Mouse (Mus musculus) brown adipose tissue, adult 24 weeks (tissue): ENCODE results near the gene Ssh3. TPM values are rescaled to one million over a fixed set of nuclear protein-coding genes. Genes with fewer than 3 reads are reported as not detected.

ENCODE experiments used
- H3K27ac ChIP-seq: fragments of 200-500 bp; replicated peaks from 2 replicates; pipeline ENCODE4 v1.5.1; 2012; ENCODE audit warnings: low read depth, mild to moderate bottlenecking, low read length
- H3K4me1 ChIP-seq: fragments of 200-500 bp; 2 replicates; pipeline ENCODE4 v1.6.1; 2012; ENCODE audit warnings: low read length, mixed read lengths; ENCODE audit not compliant: control insufficient read depth, insufficient read depth, insufficient read length
- H3K4me3 ChIP-seq: fragments of 200-500 bp; 2 replicates; pipeline ENCODE4 v1.5.1; 2012; ENCODE audit warnings: low read depth, mild to moderate bottlenecking, low read length, moderate library complexity; ENCODE audit not compliant: insufficient read depth
- polyA plus RNA-seq: library from polyadenylated mRNA; stranded (reverse); fragments of >200 nt; gene quantifications from 2 replicates; pipeline ENCODE4 v1.2.4, GENCODE M21; 2012; ENCODE audit not compliant: missing spikeins, insufficient read depth, insufficient read length

The Ssh3 gene
- polyA plus RNA-seq = 3.3 and 4.8 TPM in 2 replicates

- no peak within 1 kb of the TSS for H3K27ac ChIP-seq
These were observed at the start of gene Ssh3 for GRCm38 (mm10) chr19:4268566-4269361. Gene Ssh3, minus strand, starts transcription at chr19:4269180.

DNA sequence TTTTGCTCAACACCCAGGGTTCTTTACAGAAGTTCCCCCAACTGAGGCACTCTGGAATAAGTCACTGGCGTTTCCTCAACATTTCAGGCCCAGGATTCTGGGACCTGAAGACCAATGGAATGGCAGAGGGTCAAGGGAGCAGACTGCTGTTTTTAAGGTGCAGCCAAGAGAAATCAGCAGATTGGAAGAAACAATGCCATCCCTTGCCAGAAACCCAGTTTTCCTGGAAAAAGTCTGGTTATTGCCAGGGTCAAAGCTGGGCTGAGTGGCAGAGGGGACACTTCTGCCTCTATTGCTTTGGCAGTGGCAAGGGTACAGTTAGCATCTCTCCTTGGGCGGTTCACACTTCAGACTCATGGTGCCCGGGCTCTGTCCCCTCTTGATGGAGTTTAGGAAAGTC is 48.2 kb upstream of the Ssh3 start:
- Histone ChIP-seq H3K4me3 (no peak overlapping the region), H3K4me1 (no peaks in the 10 kb centered on the region), H3K27ac (no peak overlapping the region)

More at GRCm38 (mm10) chr19:4268566-4269361, at the start of gene Ssh3:
- Histone ChIP-seq H3K4me3 (peak within 1 kb of the TSS; percentile 85), H3K4me1 (no peaks in the 10 kb centered on the region)

DNA sequence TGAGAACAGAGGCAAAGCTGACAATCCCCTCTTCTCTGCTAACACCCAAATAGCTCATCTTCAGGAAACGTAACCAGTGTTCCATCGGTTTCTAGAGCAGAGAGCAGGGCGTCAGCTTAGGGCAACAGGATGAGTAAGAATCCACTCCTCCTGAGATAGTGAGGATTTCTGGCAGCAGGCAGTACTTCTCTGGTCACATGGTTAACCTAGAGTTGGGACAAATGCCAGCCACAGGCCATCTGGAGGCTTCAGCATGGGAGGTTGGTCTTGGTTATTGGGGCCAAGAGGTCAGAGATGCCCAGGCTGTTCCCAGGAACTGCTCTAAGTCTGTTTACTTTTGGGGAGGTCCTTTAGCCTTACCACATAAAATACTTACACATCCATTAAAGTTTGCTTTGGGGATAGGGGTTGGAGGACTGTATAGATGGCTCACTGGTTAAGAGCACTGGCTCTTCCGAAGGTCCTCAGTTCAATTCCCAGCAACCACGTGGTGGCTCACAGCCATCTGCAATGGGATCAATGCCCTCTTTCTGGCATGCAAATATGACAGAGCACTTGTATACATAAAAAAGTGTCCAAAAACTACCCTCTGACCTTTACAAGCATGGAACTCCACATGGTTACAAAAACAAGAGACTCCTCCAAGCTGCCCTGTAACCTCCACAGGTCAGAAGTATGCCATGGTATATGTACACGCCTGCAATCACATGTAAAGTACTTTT is 46.4 kb upstream of the Ssh3 start:
- Histone ChIP-seq H3K27ac (no peak overlapping the region), H3K4me3 (no peak overlapping the region), H3K4me1 (no peaks in the 10 kb centered on the region)

- Histone ChIP-seq H3K4me1 (peaks cover 3% of the 10 kb centered on the region; the same call in 1 of the 2 replicates), H3K4me3 (no peak overlapping the region), H3K27ac (no peak overlapping the region)
These were observed 40.8 kb upstream of the Ssh3 start for GRCm38 (mm10) chr19:4309776-4310185.

- no peak overlapping the region for H3K4me3 ChIP-seq
- H3K27ac ChIP-seq = no peak overlapping the region
- peaks cover 8% of the 10 kb centered on the region for H3K4me1 ChIP-seq
These were observed 40.3 kb upstream of the Ssh3 start for GRCm38 (mm10) chr19:4309302-4309701.

GRCm38 (mm10) chr19:4306190-4306577 is 37.2 kb upstream of the Ssh3 start, which contains the start of gene Grk2:
Gene Grk2, minus strand, starts transcription at chr19:4306222.
- H3K4me3 ChIP-seq = peak within 1 kb of the TSS; percentile 84
- peaks cover 33% of the 10 kb centered on the region for H3K4me1 ChIP-seq
- peak within 1 kb of the TSS; percentile 73 for H3K27ac ChIP-seq

- H3K4me3 ChIP-seq = peak overlapping the region; percentile 84
- peak overlapping the region; percentile 61 for H3K27ac ChIP-seq
- peaks cover 39% of the 10 kb centered on the region for H3K4me1 ChIP-seq
These were observed 36.7 kb upstream of the Ssh3 start for GRCm38 (mm10) chr19:4305491-4306189.

- peaks cover 46% of the 10 kb centered on the region for H3K4me1 ChIP-seq
- peak overlapping the region; percentile 73 for H3K27ac ChIP-seq
- peak overlapping the region; percentile 84 for H3K4me3 ChIP-seq
These were observed 35.9 kb upstream of the Ssh3 start for GRCm38 (mm10) chr19:4304871-4305321.

DNA sequence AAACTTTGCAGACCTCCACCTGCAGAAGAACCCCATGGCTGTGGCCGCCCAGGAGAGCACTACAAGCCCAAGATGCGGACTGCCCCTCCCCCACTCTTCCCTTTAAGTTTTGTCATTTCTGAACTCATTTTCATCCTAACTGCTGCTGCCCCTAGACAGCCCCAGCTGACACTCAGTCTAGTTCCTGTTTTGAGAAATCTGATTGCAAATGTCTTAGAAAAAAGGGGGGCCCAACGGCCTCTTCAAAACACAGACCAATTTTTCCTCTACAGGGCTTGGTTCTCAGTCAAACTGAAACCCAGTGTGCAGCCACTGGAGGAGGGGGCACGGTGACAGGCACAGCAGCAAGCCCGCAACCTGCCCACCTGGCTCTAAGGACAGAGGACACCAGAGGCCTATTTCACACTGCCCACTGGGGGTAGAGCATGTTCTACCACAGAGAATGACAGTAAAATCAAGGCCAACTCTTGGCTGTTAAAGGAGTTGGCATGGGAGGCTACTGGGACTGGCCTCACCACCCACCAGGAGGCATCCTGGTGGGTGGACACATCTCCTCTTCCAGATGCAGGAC is 35.4 kb upstream of the Ssh3 start:
- peak overlapping the region; percentile 73 for H3K27ac ChIP-seq
- peaks cover 52% of the 10 kb centered on the region for H3K4me1 ChIP-seq
- peak overlapping the region; percentile 84 for H3K4me3 ChIP-seq

- H3K4me1 ChIP-seq = peaks cover 59% of the 10 kb centered on the region
These were observed 34.6 kb upstream of the Ssh3 start for GRCm38 (mm10) chr19:4303640-4303995.

GRCm38 (mm10) chr19:4302936-4303639 is 34.1 kb upstream of the Ssh3 start:
- Histone ChIP-seq H3K27ac (peak overlapping the region; percentile 29), H3K4me1 (peaks cover 62% of the 10 kb centered on the region), H3K4me3 (no peak overlapping the region)

More at GRCm38 (mm10) chr19:4303640-4303995, 34.6 kb upstream of the Ssh3 start:
- peak overlapping the region; percentile 31 for H3K4me3 ChIP-seq
- H3K27ac ChIP-seq = peak overlapping the region; percentile 29

GRCm38 (mm10) chr19:4301735-4302651 is 33.0 kb upstream of the Ssh3 start:
- H3K4me1 ChIP-seq = peaks cover 73% of the 10 kb centered on the region
- peak overlapping the region; percentile 57 for H3K27ac ChIP-seq
- peak overlapping the region; percentile 27 for H3K4me3 ChIP-seq

- no peak overlapping the region for H3K4me3 ChIP-seq
- peaks cover 80% of the 10 kb centered on the region for H3K4me1 ChIP-seq
- H3K27ac ChIP-seq = peak overlapping the region; percentile 57
These were observed 32.1 kb upstream of the Ssh3 start for GRCm38 (mm10) chr19:4300852-4301734.
